Mouse (Mus musculus): ENCODE data around the gene Pgm5. TPM values are rescaled to one million over a fixed set of nuclear protein-coding genes. Genes with fewer than 3 reads are reported as not detected.

Gene Pgm5
- polyA plus RNA-seq, 1 experiment from 2014 or later: 1.6 TPM

DNA sequence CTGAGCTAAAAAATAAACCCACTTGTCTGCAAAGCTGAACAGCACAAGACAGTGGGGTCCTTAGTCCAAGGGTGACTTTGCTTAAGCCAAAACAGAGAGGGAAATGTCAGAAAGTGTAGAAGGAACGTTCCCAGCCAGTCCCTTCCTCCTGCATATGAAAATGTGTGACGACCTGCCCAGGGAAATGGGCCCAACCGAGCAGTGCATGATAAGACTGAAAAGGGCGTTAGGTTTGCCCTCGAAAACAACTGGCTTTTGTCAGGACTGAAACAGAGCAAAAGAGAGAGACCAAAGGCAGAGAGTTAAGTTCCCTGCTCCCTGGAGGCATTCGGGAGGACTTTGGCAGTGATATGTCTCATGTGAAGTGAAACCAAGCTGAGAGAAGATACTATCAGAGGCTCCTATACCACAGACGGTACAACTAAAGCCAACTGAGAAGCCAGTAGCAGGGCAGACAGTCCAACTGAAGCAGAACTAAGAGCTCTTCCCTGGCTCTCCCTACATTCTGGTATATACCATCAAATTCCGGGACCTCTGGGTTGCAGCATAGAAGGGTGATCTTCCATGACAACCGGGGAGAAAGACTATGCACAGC lies 68.0 kb downstream of the Pgm5 start:
- no peak overlapping the region for H3K4me3 ChIP-seq (ENCODE audit: low read depth, low read length)
- no peak overlapping the region for H3K9ac ChIP-seq (ENCODE audit: low read length)
- ATAC-seq (ENCODE audit: insufficient read depth, low FRiP score, low TSS enrichment): no peak
- no peaks in the 10 kb centered on the region for H3K36me3 ChIP-seq (ENCODE audit: control insufficient read depth, insufficient read depth, low read length)
- no peaks in the 10 kb centered on the region for H3K9me3 ChIP-seq (ENCODE audit: control insufficient read depth, low read length)
- no peak for DNase-seq (ENCODE audit: low spot score)
- WGBS: 84% methylated on average over 9 of the region's 9 CpGs
- no peak overlapping the region for H3K4me2 ChIP-seq (ENCODE audit: low read depth)
- H3K4me1 ChIP-seq (ENCODE audit: control insufficient read depth, insufficient read depth, low read length): no peaks in the 10 kb centered on the region
- H3K27ac ChIP-seq (ENCODE audit: low read depth, low read length): no peak overlapping the region
- H3K27me3 ChIP-seq (ENCODE audit: control insufficient read depth, insufficient read depth, low read length): no peaks in the 10 kb centered on the region

DNA sequence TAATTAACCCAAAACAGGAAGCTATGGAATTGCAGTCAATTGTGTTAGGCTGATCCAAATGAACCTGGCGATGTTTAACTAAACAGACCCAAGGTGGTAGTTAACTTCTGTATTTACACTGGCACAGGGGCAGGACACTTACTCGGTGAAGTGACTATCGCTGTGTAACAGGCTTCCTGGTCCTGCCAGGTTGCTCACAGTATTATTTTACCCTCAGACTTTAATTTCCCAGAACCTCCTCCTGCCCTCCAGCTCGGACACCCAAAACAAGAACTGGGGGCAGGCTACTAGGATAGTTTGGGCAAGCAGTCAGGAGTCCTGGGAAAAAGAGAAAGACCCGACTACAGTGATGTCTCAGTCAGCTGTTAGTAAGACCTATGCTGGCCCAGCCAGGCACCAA lies 68.8 kb downstream of the Pgm5 start:
- DNase-seq (ENCODE audit: low spot score) (no peak), ATAC-seq (ENCODE audit: insufficient read depth, low FRiP score, low TSS enrichment) (no peak)
- Histone ChIP-seq H3K36me3 (ENCODE audit: control insufficient read depth, insufficient read depth, low read length) (no peaks in the 10 kb centered on the region), H3K9ac (ENCODE audit: low read length) (no peak overlapping the region), H3K4me3 (ENCODE audit: low read depth, low read length) (no peak overlapping the region), H3K4me1 (ENCODE audit: control insufficient read depth, insufficient read depth, low read length) (no peaks in the 10 kb centered on the region), H3K27me3 (ENCODE audit: control insufficient read depth, insufficient read depth, low read length) (no peaks in the 10 kb centered on the region), H3K27ac (ENCODE audit: low read depth, low read length) (no peak overlapping the region), H3K9me3 (ENCODE audit: control insufficient read depth, low read length) (no peaks in the 10 kb centered on the region), H3K4me2 (ENCODE audit: low read depth) (no peak overlapping the region)
- whole genome bisulfite sequencing: 86% methylated on average over 5 of the region's 5 CpGs

DNA sequence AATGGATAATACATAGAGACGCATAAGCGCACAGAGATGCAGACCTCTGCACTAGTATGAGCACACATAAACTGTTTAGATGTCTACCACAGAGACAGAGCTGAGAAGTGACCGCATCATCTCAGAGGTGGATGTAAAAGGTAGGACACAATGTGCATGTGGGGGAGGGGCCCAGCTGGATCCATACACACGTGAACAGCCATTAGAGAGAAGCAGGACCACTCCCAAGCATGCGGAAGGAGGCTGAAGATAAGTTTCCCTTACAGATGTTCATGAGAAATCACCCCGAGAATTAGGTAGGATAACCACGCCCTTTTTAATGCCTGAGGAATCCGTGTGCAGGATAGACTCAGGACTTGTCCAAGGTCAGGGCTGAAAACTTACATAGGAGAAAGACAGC lies 75.8 kb downstream of the Pgm5 start:
- H3K27ac ChIP-seq (ENCODE audit: low read depth, low read length): no peak overlapping the region
- DNase-seq (ENCODE audit: low spot score) (no peak), ATAC-seq (ENCODE audit: insufficient read depth, low FRiP score, low TSS enrichment) (no peak)
- H3K4me1 ChIP-seq (ENCODE audit: control insufficient read depth, insufficient read depth, low read length): no peaks in the 10 kb centered on the region; the same call in 1 of the 2 replicates
- H3K27me3 ChIP-seq (ENCODE audit: control insufficient read depth, insufficient read depth, low read length): no peaks in the 10 kb centered on the region
- no peak overlapping the region for H3K9ac ChIP-seq (ENCODE audit: low read length)
- no peak overlapping the region for H3K4me2 ChIP-seq (ENCODE audit: low read depth)
- 89% methylated on average over 8 of the region's 8 CpGs for WGBS
- H3K9me3 ChIP-seq (ENCODE audit: control insufficient read depth, low read length): no peaks in the 10 kb centered on the region
- H3K4me3 ChIP-seq (ENCODE audit: low read depth, low read length): no peak overlapping the region
- H3K36me3 ChIP-seq (ENCODE audit: control insufficient read depth, insufficient read depth, low read length): no peaks in the 10 kb centered on the region

DNA sequence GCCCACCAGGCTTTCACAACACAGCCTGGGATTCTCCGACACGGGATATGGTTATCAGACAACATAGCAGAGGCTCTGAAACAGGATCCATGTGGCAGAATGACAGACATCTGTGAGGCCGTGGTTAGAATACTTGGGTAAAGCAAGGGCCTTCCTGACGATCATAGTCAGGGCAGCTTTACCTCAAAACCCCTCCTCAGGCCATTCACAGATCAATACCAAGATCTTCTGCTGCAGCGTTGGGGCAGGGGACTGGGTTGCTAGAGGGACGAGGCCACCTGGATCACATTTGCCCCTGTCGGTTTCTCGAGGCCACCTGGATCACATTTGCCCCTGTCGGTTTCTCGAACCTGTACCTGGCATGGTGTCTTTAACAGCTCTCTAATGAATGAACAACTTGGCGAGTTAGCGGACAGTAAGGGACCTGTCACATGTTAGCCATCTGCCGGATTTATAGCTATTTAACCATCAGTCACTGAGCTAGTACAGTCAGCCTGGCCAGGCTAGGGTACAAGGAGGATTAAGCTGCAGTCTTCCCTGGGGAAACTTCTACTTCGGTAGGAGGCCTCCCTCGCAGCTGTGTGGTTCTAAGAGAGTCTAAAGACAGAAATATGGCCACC lies 76.5 kb downstream of the Pgm5 start:
- no peak for ATAC-seq (ENCODE audit: insufficient read depth, low FRiP score, low TSS enrichment)
- DNase-seq (ENCODE audit: low spot score): no peak
- H3K27me3 ChIP-seq (ENCODE audit: control insufficient read depth, insufficient read depth, low read length): no peaks in the 10 kb centered on the region
- 62% methylated on average over 15 of the region's 15 CpGs for WGBS
- no peak overlapping the region for H3K9ac ChIP-seq (ENCODE audit: low read length)
- H3K4me1 ChIP-seq (ENCODE audit: control insufficient read depth, insufficient read depth, low read length): no peaks in the 10 kb centered on the region; the same call in 1 of the 2 replicates
- H3K4me3 ChIP-seq (ENCODE audit: low read depth, low read length): no peak overlapping the region
- H3K27ac ChIP-seq (ENCODE audit: low read depth, low read length): no peak overlapping the region
- no peaks in the 10 kb centered on the region for H3K9me3 ChIP-seq (ENCODE audit: control insufficient read depth, low read length)
- H3K36me3 ChIP-seq (ENCODE audit: control insufficient read depth, insufficient read depth, low read length): no peaks in the 10 kb centered on the region
- no peak overlapping the region for H3K4me2 ChIP-seq (ENCODE audit: low read depth)

DNA sequence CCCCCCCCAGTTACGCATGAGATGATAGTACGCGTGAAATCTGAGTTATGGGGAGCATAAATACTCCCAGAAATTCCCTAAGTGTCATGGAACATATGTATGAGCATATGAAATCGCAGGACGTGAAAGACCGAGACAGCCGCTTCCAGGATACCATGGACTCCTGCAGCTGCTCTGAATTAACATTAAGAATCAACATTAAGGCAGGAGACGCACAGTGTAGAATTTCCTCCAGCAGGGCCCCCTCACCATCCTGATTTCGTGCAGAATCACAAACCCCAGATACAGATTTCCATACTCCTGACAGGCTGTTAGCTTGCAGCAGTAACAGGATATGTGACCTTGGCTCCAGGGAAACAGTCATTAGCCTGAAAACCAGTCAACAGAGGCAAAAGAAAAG lies 77.9 kb downstream of the Pgm5 start:
- H3K9me3 ChIP-seq (ENCODE audit: control insufficient read depth, low read length): no peaks in the 10 kb centered on the region
- H3K27ac ChIP-seq (ENCODE audit: low read depth, low read length): no peak overlapping the region
- no peak overlapping the region for H3K4me3 ChIP-seq (ENCODE audit: low read depth, low read length)
- ATAC-seq (ENCODE audit: insufficient read depth, low FRiP score, low TSS enrichment): no peak
- no peaks in the 10 kb centered on the region for H3K27me3 ChIP-seq (ENCODE audit: control insufficient read depth, insufficient read depth, low read length)
- no peaks in the 10 kb centered on the region for H3K36me3 ChIP-seq (ENCODE audit: control insufficient read depth, insufficient read depth, low read length)
- no peak for DNase-seq (ENCODE audit: low spot score)
- H3K9ac ChIP-seq (ENCODE audit: low read length): no peak overlapping the region
- no peaks in the 10 kb centered on the region; the same call in 1 of the 2 replicates for H3K4me1 ChIP-seq (ENCODE audit: control insufficient read depth, insufficient read depth, low read length)
- H3K4me2 ChIP-seq (ENCODE audit: low read depth): no peak overlapping the region
- 53% methylated on average over 9 of the region's 9 CpGs for WGBS

DNA sequence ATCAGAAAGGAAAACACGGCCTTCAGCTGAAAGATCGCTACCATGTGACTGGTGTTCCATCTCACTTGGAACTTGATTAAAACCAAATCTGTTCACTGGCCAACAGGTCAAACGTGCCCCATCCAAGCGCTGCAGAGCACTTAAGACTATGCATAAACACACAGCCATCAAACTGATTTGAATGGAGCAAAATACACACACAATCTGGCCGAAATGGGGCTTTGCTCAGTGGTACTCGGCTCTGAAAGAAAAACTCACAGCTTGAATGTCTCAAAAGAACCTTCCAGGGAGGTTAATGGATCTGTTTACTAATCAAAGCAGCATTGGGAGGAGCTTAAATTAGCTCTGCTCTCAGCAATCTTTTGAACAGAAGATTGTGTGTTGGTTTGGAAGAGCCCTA lies 81.7 kb downstream of the Pgm5 start:
- ATAC-seq (ENCODE audit: insufficient read depth, low FRiP score, low TSS enrichment) (no peak), DNase-seq (ENCODE audit: low spot score) (no peak)
- Histone ChIP-seq H3K27me3 (ENCODE audit: control insufficient read depth, insufficient read depth, low read length) (no peaks in the 10 kb centered on the region), H3K4me2 (ENCODE audit: low read depth) (no peak overlapping the region), H3K4me3 (ENCODE audit: low read depth, low read length) (no peak overlapping the region), H3K9me3 (ENCODE audit: control insufficient read depth, low read length) (no peaks in the 10 kb centered on the region), H3K4me1 (ENCODE audit: control insufficient read depth, insufficient read depth, low read length) (no peaks in the 10 kb centered on the region; the same call in 1 of the 2 replicates), H3K27ac (ENCODE audit: low read depth, low read length) (no peak overlapping the region), H3K9ac (ENCODE audit: low read length) (no peak overlapping the region), H3K36me3 (ENCODE audit: control insufficient read depth, insufficient read depth, low read length) (no peaks in the 10 kb centered on the region)
- 44% methylated on average over 6 of the region's 6 CpGs for WGBS

DNA sequence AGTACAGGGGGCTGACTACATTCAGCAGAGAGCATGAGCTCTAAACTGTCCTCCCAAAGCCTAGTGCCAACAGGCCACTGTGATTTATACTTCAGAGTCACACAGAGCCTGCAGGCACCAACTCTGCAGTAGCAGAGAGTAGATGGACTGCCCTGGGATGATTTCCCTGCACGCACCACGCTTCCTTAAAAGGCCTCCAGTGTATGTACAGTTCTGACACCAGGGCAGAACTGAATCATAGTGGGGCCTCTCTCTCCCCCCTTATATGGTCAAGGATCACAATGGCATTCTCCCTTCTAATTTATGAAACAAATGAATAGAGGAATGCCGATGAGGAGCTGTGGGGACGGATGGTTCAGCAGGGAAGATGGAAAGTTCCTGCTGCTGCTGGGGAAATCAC lies 91.3 kb downstream of the Pgm5 start:
- ATAC-seq (ENCODE audit: insufficient read depth, low FRiP score, low TSS enrichment) (no peak), DNase-seq (ENCODE audit: low spot score) (no peak)
- Histone ChIP-seq H3K4me2 (ENCODE audit: low read depth) (no peak overlapping the region), H3K9me3 (ENCODE audit: control insufficient read depth, low read length) (no peaks in the 10 kb centered on the region), H3K27me3 (ENCODE audit: control insufficient read depth, insufficient read depth, low read length) (no peaks in the 10 kb centered on the region), H3K4me1 (ENCODE audit: control insufficient read depth, insufficient read depth, low read length) (no peaks in the 10 kb centered on the region), H3K4me3 (ENCODE audit: low read depth, low read length) (no peak overlapping the region), H3K36me3 (ENCODE audit: control insufficient read depth, insufficient read depth, low read length) (no peaks in the 10 kb centered on the region), H3K9ac (ENCODE audit: low read length) (no peak overlapping the region), H3K27ac (ENCODE audit: low read depth, low read length) (no peak overlapping the region)
- WGBS: 69% methylated on average over 4 of the region's 4 CpGs

DNA sequence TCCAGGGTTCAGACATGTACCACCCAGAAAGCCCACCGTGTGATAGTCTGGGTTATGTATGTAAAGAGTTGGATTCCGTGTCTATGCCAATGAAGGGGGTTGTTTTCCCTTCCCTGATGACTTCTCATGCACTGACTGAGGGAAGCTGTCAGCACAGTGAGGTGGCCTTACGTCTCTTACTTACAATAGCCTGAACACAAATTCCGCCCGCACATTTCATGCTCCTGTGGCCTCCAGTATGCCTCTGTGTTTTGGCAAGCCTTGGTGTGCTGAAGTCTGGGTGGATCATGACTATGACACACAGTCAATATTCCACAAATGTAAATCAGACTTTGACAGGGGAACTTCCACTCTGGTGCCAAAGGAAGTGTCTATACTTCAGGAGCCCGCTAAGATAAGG lies 94.3 kb downstream of the Pgm5 start:
- no peaks in the 10 kb centered on the region for H3K36me3 ChIP-seq (ENCODE audit: control insufficient read depth, insufficient read depth, low read length)
- H3K27ac ChIP-seq (ENCODE audit: low read depth, low read length): no peak overlapping the region
- WGBS: 91% methylated on average over 6 of the region's 6 CpGs
- no peak overlapping the region for H3K9ac ChIP-seq (ENCODE audit: low read length)
- no peak for DNase-seq (ENCODE audit: low spot score)
- H3K27me3 ChIP-seq (ENCODE audit: control insufficient read depth, insufficient read depth, low read length): no peaks in the 10 kb centered on the region
- no peaks in the 10 kb centered on the region for H3K9me3 ChIP-seq (ENCODE audit: control insufficient read depth, low read length)
- H3K4me1 ChIP-seq (ENCODE audit: control insufficient read depth, insufficient read depth, low read length): no peaks in the 10 kb centered on the region
- no peak for ATAC-seq (ENCODE audit: insufficient read depth, low FRiP score, low TSS enrichment)
- H3K4me2 ChIP-seq (ENCODE audit: low read depth): no peak overlapping the region
- H3K4me3 ChIP-seq (ENCODE audit: low read depth, low read length): no peak overlapping the region

DNA sequence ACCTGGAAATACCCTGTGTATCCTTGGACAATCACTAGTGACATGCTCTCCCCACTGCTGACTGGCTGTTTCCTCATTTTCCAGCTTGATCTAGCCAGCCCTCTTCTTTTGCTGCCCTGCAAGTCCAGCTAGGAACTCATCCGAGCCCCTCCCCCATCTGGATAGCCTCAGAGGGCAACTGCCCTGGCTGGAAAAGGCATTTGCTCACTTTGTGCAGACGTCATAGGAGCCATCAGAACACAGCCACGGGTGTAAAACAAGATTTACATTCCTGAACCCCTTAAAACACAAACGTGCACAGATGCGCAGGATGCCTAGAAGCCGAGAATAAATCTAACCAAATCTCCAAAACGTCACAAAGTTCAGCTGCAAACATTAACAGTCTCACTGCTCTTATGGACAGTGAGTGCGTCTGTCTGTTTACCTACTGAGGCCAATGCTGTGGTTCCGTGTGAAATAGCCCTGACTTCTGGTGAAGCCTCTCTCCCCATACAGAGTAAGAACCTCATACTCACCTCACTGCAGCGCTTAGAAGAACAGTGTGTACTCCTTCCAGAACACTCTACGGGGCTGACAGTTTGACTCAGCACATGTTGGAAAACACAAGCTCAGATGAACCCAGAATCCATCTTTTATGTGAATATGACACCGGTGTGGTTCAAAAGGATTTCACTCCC lies 99.0 kb downstream of the Pgm5 start:
- Histone ChIP-seq H3K27ac (ENCODE audit: low read depth, low read length) (no peak overlapping the region), H3K9me3 (ENCODE audit: control insufficient read depth, low read length) (no peaks in the 10 kb centered on the region), H3K4me3 (ENCODE audit: low read depth, low read length) (no peak overlapping the region), H3K4me2 (ENCODE audit: low read depth) (no peak overlapping the region), H3K4me1 (ENCODE audit: control insufficient read depth, insufficient read depth, low read length) (no peaks in the 10 kb centered on the region), H3K36me3 (ENCODE audit: control insufficient read depth, insufficient read depth, low read length) (no peaks in the 10 kb centered on the region), H3K27me3 (ENCODE audit: control insufficient read depth, insufficient read depth, low read length) (no peaks in the 10 kb centered on the region), H3K9ac (ENCODE audit: low read length) (no peak overlapping the region)
- ATAC-seq (ENCODE audit: insufficient read depth, low FRiP score, low TSS enrichment) (no peak), DNase-seq (ENCODE audit: low spot score) (no peak)
- WGBS: 48% methylated on average over 12 of the region's 12 CpGs

All from neural tube, embryonic 11.5 days (tissue).